Mouse (Mus musculus) heart, embryonic 12.5 days (tissue): Measurements from ENCODE around the gene Smarce1. TPM values are rescaled to one million over a fixed set of nuclear protein-coding genes. Genes with fewer than 3 reads are reported as not detected.

Experiments used
- ATAC-seq: fragments of 200-750 bp; cut with Nextera tagmentation; 2 replicates; pipeline ENCODE4 v1.8.0; 2017; ENCODE audit warnings: moderate TSS enrichment, moderate library complexity; ENCODE audit not compliant: insufficient number of reproducible peaks, low FRiP score
- H3K27ac ChIP-seq: fragments of 300-500 bp; sonication (generic); 2 replicates; pipeline ENCODE4 v1.5.1; 2016; ENCODE audit warnings: mild to moderate bottlenecking, moderate library complexity; ENCODE audit not compliant: poor library complexity, severe bottlenecking
- H3K27me3 ChIP-seq: fragments of 300-500 bp; sonication (generic); replicated peaks from 2 replicates; pipeline ENCODE4 v1.6.1; 2016; ENCODE audit warnings: mild to moderate bottlenecking, moderate library complexity
- H3K36me3 ChIP-seq: fragments of 300-500 bp; sonication (generic); 2 replicates; pipeline ENCODE4 v1.6.1; 2016; ENCODE audit warnings: mild to moderate bottlenecking, moderate library complexity
- H3K4me1 ChIP-seq: fragments of 300-500 bp; sonication (generic); replicated peaks from 2 replicates; pipeline ENCODE4 v1.6.1; 2016; ENCODE audit warnings: mild to moderate bottlenecking
- H3K4me2 ChIP-seq: fragments of 300-500 bp; sonication (generic); 2 replicates; pipeline ENCODE4 v1.6.1; 2016; ENCODE audit warnings: mild to moderate bottlenecking, moderate library complexity
- H3K4me3 ChIP-seq: fragments of 300-500 bp; sonication (generic); 2 replicates; pipeline ENCODE4 v1.5.1; 2016; ENCODE audit warnings: mild to moderate bottlenecking
- H3K9ac ChIP-seq: fragments of 300-500 bp; sonication (generic); 2 replicates; pipeline ENCODE4 v1.6.1; 2016; ENCODE audit warnings: mild to moderate bottlenecking, moderate library complexity
- H3K9me3 ChIP-seq: fragments of 300-500 bp; sonication (generic); replicated peaks from 2 replicates; pipeline ENCODE4 v1.6.1; 2016; ENCODE audit warnings: mild to moderate bottlenecking, moderate library complexity
- WGBS: fragments of 180-500 bp; shearing (Covaris S2); methylation state at CpG from one replicate; pipeline ENCODE4 v1.1.7; 2016; 5-methylcytosine and 5-hydroxymethylcytosine counted together
- polyA plus RNA-seq: library from polyadenylated mRNA; unstranded; fragments of >200 nt; fragmentation: Nextera tagmentation; extraction: Ambion mirVana; gene quantifications from 2 replicates; pipeline ENCODE4 v1.2.1, GENCODE M21; 2016

Smarce1 gene
- polyA plus RNA-seq, 1 experiment from 2014 or later: 181 TPM

DNA sequence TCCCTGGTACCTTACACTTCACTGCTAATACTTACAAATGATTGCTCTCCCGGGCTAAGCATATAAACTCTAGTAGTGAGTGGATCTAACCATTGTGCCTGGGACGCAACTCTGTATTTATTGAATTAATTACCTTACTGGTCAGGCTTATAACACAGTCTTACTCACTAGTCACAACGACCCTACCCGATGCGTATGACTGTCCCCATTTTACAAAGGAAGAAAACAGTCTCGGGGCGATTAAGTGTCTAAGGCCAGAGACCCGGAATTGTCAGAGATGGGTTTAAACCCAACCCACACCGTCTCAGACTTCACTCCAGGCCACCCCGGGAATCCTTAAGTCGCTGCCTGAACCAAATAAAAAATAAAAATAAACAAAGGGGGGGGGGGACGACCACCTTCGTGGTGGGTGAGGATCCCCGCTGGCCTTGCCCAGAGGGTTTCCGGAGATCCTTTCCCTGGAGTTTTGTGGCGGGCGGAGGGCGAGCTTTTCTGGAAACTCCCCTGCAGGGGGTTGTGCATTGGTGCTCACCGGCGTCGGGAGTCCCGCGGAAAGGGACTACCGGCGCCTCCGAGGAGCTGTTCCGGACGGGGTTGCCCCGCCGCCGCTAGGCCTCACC, 1.1 kb downstream of the Smarce1 start:
- Histone ChIP-seq H3K4me1 (peaks cover 15% of the 10 kb centered on the region), H3K9ac (peak overlapping the region; percentile 98), H3K4me3 (peak overlapping the region; percentile 92), H3K27me3 (no peaks in the 10 kb centered on the region), H3K4me2 (peak overlapping the region; percentile 77), H3K27ac (peak overlapping the region; percentile 96), H3K9me3 (no peaks in the 10 kb centered on the region), H3K36me3 (peaks cover 28% of the 10 kb centered on the region)
- WGBS: under 1% methylated on average over 31 of the region's 31 CpGs
- ATAC-seq: peak; percentile 69

DNA sequence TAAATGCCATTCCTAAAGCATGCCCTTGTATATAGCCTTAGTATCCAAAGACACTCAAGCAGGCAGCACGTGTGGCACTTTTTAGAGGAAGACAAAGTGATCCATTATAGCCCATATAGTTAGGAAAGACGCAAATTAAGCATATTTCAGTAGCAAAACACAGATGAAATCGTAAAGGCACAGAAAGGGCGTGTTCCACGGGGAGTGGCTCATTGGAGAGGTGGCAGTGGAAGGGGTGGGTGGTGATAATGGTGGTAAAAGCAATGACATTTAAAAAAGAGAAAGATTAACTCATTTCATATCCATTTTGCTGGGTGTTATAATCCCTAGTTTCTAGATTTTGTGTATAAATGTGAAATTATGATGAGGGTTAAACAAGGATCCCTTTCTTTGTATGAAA, 4.5 kb downstream of the Smarce1 start:
- WGBS: 86% methylated on average over 5 of the region's 5 CpGs

DNA sequence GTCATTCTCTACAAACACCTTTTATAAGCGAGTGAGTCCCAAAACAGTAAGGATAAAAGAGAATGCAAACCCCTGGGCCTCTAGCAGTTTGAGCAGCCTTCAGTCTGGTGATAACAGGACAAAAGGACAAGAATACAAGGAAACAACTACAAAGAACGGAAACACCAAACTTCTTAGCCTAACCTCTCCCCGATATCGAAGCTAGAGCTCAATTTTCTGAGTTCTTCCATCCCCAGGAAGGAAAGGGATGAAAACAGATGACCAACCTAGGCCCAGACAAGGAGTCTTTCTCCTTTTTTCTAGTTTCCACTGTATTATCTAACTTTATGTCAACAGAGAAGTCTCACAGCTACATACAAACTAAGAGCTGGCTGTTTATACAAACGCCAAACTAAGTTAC, 7.5 kb downstream of the Smarce1 start:
- Histone ChIP-seq H3K27ac (no peak overlapping the region), H3K9ac (no peak overlapping the region), H3K9me3 (no peaks in the 10 kb centered on the region), H3K4me1 (peaks cover 15% of the 10 kb centered on the region; the same call in 1 of the 2 replicates), H3K27me3 (no peaks in the 10 kb centered on the region), H3K36me3 (peaks cover 73% of the 10 kb centered on the region), H3K4me2 (no peak overlapping the region), H3K4me3 (no peak overlapping the region)
- ATAC-seq: no peak
- whole genome bisulfite sequencing: 59% methylated on average over 5 of the region's 5 CpGs

More for the DNA sequence above, 4.5 kb downstream of the Smarce1 start:
- H3K4me3 ChIP-seq: no peak overlapping the region
- H3K36me3 ChIP-seq: peaks cover 52% of the 10 kb centered on the region
- H3K4me1 ChIP-seq: peaks cover 23% of the 10 kb centered on the region
- H3K27me3 ChIP-seq: no peaks in the 10 kb centered on the region
- no peak overlapping the region for H3K27ac ChIP-seq
- H3K9me3 ChIP-seq: no peaks in the 10 kb centered on the region
- no peak for ATAC-seq
- no peak overlapping the region for H3K4me2 ChIP-seq
- H3K9ac ChIP-seq: no peak overlapping the region

DNA sequence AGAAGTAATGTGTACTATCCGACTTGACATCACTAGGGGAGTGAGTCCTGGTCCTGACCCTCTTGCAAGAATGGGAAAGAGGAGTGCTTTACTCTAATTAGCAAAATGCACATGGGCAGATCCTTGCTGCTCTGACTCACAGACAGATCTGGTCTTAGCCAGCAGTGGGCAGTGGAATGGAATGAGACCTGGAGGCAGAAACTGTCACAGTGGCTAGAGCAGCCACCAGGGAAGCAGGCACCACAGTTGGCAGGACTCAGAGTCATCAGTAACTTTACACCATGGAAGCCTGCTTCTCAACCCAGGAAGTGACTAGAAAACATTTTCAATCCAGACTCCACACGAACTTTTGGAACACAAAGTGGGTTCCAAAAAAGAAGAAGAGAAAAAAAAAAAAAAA, 9.0 kb downstream of the Smarce1 start:
- Histone ChIP-seq H3K27ac (0 out of 2 replicates have a peak overlapping the region, but pooled peaks have one; percentile 38), H3K9me3 (no peaks in the 10 kb centered on the region), H3K4me1 (peaks cover 14% of the 10 kb centered on the region; the same call in 1 of the 2 replicates), H3K36me3 (peaks cover 74% of the 10 kb centered on the region), H3K4me2 (no peak overlapping the region), H3K27me3 (no peaks in the 10 kb centered on the region), H3K9ac (no peak overlapping the region), H3K4me3 (no peak overlapping the region)
- no peak for ATAC-seq
- 67% methylated on average over 2 of the region's 2 CpGs for WGBS

DNA sequence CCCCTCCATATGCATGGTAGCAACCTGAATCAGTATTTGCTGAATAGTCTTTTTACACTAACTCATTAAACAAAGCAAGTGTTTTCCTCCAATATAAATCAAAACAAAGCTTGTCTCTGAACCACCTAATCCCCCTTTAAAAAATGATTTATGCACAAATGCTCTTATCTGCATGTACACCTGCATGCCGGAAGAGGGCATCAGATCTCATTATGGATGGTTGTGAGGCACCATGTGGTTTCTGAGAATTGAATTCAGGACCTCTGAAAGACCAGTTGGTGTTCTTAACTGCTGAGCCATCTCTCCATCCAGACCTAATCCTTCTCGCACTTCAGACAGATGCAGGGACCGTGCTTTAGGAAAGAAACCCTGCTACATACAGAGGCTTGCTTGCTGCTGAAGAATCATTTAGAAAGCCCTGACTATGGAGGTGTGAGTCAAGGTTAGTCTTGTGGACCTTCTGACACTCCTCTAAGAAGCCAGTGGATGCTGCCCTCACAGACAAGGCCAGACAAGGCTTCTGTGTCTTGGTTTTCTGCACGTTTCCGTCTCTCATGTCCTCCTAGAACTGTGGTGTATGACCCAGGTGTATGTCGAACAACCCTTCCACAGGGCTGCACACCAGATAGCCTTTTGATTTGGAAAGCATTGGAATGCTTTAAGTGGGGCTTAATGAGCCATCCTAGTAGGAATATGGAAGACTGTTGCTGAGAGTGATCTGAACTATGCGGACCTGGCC, 13.4 kb downstream of the Smarce1 start:
- Histone ChIP-seq H3K9me3 (no peaks in the 10 kb centered on the region; the same call in 1 of the 2 replicates), H3K27me3 (no peaks in the 10 kb centered on the region), H3K27ac (no peak overlapping the region), H3K4me3 (no peak overlapping the region), H3K36me3 (peaks cover 81% of the 10 kb centered on the region), H3K9ac (no peak overlapping the region), H3K4me1 (peaks cover 12% of the 10 kb centered on the region), H3K4me2 (no peak overlapping the region)
- WGBS: 89% methylated on average over 7 of the region's 7 CpGs
- no peak for ATAC-seq

DNA sequence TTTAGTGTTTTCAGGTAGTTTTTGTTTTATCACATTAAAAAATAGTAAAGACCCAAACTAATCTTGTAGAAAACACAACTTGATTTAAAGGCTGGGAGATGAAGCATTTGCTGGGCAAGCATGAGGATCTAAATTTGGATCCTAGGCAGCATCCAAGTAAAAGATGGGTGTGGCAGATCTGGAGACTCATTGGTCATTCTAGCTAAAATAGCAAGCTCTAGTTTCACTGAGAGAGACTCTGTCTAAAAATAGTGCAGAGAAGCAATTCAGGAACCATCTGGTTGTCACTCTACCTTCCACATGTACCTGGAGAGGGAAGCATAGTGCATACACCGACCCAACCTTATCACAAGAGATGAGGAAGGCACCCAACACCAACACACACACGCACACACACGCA, 14.6 kb downstream of the Smarce1 start:
- Histone ChIP-seq H3K4me1 (peaks cover 8% of the 10 kb centered on the region), H3K36me3 (peaks cover 85% of the 10 kb centered on the region), H3K9me3 (no peaks in the 10 kb centered on the region; the same call in 1 of the 2 replicates), H3K27ac (peak overlapping the region; percentile 24; the same call in 1 of the 2 replicates), H3K27me3 (no peaks in the 10 kb centered on the region), H3K4me3 (no peak overlapping the region), H3K9ac (no peak overlapping the region), H3K4me2 (no peak overlapping the region)
- ATAC-seq: no peak
- WGBS: 80% methylated on average over 3 of the region's 3 CpGs

DNA sequence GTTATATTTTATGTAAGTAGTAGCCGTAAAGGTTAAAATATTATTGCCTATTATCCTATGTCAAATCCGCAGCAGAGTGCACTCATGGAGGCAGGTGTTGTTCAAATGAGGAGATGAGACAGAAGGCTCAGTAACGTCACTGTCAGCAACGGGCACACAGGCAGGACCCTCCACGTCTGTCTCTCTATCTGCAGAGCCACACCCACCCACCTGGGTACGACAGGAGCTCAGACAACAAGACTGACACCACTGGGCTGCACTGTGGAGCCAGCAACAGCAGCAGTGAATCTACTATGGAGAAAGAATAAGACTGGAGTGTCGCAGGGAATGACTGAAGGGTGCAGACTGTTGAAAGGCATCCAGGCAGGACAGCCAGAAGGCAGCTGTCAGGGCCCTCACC, 18.1 kb downstream of the Smarce1 start:
- H3K27me3 ChIP-seq: no peaks in the 10 kb centered on the region
- H3K4me3 ChIP-seq: no peak overlapping the region
- no peak for ATAC-seq
- peaks cover 75% of the 10 kb centered on the region for H3K36me3 ChIP-seq
- no peak overlapping the region for H3K9ac ChIP-seq
- H3K9me3 ChIP-seq: no peaks in the 10 kb centered on the region; the same call in 1 of the 2 replicates
- peaks cover 28% of the 10 kb centered on the region for H3K4me1 ChIP-seq
- H3K27ac ChIP-seq: no peak overlapping the region
- H3K4me2 ChIP-seq: no peak overlapping the region
- 74% methylated on average over 7 of the region's 7 CpGs for WGBS

DNA sequence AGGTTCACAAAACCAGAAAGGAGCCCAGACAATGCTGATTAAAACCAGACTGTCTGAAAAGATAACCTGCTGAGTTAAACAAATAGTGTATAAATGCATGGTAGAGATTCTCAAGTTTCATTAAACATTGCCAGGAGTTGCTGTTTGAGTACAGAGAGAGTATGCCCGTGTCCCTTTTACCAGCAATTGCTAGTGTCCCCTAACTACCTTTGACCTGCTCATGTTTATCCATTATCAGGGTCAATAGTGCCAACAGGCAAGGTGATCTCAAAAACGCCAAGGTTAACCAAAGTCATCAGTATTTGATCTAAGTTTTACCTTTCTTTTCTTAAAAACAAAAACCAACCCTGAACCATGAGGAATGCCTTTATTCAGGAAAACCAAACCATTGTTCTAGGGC, 18.9 kb downstream of the Smarce1 start:
- Histone ChIP-seq H3K4me2 (no peak overlapping the region), H3K9me3 (no peaks in the 10 kb centered on the region; the same call in 1 of the 2 replicates), H3K36me3 (peaks cover 68% of the 10 kb centered on the region), H3K27ac (no peak overlapping the region), H3K9ac (no peak overlapping the region), H3K4me1 (peaks cover 34% of the 10 kb centered on the region), H3K4me3 (no peak overlapping the region), H3K27me3 (no peaks in the 10 kb centered on the region)
- no peak for ATAC-seq
- 81% methylated on average over 2 of the region's 2 CpGs for WGBS

DNA sequence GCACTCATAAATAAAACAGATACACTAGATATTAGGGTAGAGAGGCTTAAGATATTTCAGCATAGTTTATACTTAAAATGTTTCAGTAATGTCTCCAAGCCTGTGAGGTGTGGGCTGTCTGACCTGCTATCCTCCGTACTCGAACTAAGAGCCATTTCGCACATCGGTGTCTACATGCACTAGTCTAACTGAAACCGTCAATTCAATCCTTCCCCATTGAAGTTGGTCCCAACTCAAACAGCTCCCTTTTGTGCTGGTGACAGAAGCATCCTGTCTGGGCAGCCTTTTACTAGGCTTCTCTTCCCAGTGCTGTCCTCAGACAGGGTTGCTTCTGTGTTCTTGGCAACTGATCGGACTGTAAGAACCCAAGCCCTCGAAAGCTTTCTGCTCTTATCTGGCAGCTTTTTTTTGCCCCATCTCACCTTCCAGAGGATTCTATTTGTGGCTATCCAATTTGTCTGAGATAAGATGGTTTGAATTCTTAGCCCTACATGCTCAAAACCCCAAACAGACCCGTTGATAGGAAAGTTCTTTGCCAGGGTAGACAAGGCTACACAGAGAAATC, 22.6 kb downstream of the Smarce1 start:
- Histone ChIP-seq H3K27me3 (no peaks in the 10 kb centered on the region), H3K4me2 (no peak overlapping the region; the same call in 1 of the 2 replicates), H3K9ac (no peak overlapping the region), H3K36me3 (peaks cover 35% of the 10 kb centered on the region), H3K9me3 (no peaks in the 10 kb centered on the region), H3K4me3 (no peak overlapping the region), H3K27ac (peak overlapping the region; percentile 76), H3K4me1 (peaks cover 32% of the 10 kb centered on the region)
- WGBS: 31% methylated on average over 8 of the region's 8 CpGs
- no peak for ATAC-seq

DNA sequence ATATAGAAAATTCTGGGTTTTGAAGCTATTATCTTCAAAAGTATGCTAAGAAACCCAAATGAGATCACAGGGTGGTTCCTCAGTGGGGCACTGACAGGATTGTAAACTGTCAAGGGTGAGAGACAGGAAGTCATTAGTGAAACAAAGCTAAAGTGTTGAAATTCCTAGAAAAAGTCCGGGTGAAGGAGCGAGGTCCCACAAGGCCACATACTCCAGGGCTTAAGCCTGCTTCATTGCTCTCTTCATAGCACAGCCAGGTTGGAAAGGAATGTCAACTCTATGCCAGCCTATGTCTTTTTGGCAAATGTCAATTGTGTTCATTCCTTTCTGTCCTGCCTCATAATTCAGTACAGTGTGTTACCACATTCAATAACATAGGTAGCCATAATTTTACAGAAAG, 23.4 kb downstream of the Smarce1 start:
- peak overlapping the region; percentile 76; the same call in 1 of the 2 replicates for H3K27ac ChIP-seq
- ATAC-seq: no peak
- WGBS: 13% methylated on average over 2 of the region's 2 CpGs

DNA sequence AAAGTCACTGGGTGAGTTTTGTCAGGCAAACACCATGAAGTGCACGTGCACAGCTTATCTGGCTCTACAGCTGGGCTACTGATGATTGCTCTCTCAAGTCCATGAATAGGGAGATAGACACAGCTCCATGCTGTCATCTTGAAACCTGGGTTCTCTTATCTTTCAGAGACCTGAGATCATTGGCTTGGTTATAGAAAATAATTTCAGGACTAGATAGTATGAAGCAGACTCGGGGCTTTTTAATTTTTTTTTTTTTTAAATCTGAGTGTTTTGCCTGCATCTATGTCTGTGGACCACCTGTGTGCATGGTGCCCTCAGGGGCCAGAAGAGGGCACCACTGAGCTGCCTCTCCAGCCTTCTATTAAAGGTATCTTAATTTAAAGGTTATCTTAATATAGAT, 23.9 kb downstream of the Smarce1 start:
- no peak overlapping the region for H3K4me3 ChIP-seq
- 12% methylated on average over 2 of the region's 2 CpGs for WGBS
- ATAC-seq: no peak
- H3K27ac ChIP-seq: no peak overlapping the region
- H3K36me3 ChIP-seq: peaks cover 23% of the 10 kb centered on the region
- no peaks in the 10 kb centered on the region for H3K9me3 ChIP-seq
- no peaks in the 10 kb centered on the region for H3K27me3 ChIP-seq
- H3K4me1 ChIP-seq: peaks cover 32% of the 10 kb centered on the region
- H3K4me2 ChIP-seq: no peak overlapping the region
- no peak overlapping the region for H3K9ac ChIP-seq

More for the DNA sequence above, 23.4 kb downstream of the Smarce1 start:
- H3K9ac ChIP-seq: no peak overlapping the region
- H3K27me3 ChIP-seq: no peaks in the 10 kb centered on the region
- H3K9me3 ChIP-seq: no peaks in the 10 kb centered on the region
- peaks cover 32% of the 10 kb centered on the region for H3K4me1 ChIP-seq
- H3K4me3 ChIP-seq: no peak overlapping the region
- peaks cover 28% of the 10 kb centered on the region for H3K36me3 ChIP-seq
- no peak overlapping the region for H3K4me2 ChIP-seq
